Mouse (Mus musculus) natural killer cell, adult 2 months (primary cell): ENCODE measurements around the gene Agbl3.

Experiments
- DNase-seq, 2 experiments: peaks; one replicate each; pipeline ENCODE4 v3.0.0; 2022; ENCODE audit warnings: low spot score in 2 of 2

Agbl3 gene

DNA sequence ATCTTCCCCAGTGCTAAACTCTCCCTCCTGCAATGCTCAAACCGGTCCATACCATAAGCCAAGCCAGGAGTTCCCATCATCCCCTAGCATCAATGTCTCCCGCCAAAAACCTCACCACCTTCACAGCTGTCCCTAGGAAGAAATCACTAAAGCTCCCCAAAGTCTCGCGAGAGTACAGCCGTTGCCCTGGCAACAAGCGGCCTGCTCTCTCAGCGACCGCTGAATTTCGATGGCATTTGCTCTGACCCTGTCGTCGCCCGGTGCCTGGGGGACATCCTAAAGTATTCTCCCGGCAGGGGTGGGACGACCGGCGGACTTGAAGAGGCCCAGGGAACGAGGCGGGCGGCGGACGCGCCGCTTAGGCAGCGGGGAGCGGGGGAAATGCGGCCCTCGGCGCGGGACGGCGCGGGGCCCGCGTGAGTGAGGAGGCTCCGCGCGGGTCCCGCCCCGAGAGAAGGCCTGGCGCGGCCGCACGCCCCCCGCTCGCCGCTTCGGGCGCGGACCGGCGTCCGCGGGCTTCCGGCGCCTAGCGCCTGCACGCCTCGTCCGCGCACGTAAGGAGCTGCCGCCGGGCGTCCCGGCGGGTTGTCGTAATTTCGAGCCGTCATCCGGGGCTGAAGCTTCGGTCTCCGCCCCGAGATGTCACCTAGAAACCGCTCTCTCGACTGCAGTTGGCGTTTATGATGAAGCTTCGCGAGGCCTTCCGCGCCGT lies at the start of gene Agbl3:
TSS of gene Agbl3 (plus strand) at position 202 of the 712 bp plus-strand sequence.
- DNase-seq = peak; percentile 91 to 93

DNA sequence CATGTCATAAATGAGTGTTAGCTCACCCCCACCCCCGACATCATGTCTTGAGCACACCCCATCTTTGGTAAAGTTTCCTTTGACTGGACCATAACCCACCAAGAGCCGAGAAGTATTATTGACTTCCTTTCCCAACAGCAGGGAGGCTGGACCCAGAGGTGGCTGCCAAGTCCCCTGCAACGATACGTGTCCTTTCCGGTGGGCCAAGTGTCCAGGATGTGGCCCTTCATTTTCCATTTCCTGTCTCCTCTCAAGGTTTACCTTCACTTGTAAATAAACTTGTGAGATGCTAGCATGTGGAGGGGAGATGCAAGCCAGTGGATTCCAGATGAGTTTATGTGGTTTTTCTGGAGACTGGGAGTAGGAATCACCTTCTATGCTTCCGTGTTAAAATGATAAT lies 49.2 kb upstream of the Agbl3 start:
- no peak for DNase-seq

DNA sequence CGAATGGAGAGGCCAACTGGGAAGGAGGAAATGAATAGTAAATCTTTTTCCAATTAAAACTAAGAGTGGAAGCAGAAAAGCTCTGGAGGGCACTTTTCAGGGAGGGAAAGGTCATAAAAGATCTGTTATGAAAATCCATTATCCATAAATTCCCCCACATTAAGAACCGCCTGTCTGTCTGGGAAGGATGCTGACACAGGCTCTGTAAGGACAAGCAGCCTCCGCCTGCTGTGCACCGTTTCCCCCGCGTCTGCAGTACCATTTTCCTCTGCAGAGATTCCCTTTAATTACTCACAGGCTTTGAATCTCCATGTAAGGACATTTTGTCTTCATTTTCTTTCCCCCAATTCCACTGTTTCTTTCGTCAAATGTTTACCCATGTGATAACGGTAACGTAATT lies 48.7 kb upstream of the Agbl3 start:
- DNase-seq = no peak

DNA sequence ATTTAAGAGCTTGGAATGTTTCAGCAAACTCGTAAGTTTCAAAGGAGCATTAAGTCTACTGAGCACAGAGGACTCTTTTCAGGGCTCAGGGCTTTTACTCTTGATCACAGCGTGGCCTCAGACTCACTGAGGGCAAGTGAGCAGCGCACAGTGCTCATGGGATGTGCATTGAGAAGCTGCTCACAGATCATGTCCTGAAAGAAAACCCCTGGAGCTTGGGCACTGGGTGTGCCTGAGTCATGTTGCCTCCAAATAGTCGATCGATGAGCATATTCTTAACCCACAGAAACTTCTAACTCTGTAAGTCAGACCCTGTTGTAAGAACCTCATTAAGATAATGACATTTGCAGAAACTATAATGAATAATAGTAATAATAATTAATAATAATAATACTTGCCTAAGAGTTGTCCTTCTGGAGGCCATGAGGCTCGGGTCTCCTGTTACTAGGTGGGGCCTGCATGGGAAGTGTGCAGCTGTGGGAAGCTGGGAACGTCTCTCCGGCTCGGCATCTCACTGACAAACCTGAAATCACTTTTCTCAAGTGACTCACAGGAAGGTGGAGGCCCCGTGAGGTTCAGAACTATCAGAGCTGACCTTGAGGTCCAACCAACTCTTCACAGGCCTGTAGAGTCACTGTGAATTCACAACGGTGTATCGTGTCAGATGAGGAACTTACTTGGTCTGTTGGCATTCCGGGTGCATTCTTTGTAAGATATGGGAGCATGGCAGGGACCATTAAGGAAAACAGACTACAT lies 45.1 kb upstream of the Agbl3 start:
- DNase-seq = no peak

DNA sequence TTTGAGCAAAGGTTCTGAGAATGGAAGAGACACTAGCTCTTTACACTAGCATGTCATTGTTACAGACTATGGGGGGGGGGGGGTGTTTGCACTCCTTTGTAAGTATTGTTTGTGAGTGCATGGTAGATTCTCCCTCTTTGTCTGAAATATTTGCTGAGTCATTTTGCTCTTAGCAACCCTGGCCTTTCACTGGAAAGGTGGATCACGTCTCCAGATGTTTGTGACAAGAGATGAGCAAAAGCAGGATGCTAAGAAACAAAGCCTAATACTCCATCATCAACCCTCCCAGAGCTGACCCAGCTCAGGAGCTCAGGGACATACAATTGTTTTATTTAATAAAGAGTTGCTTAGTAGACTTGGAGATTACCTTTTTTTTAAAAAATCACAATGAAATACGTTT lies 43.3 kb upstream of the Agbl3 start:
- no peak for DNase-seq

DNA sequence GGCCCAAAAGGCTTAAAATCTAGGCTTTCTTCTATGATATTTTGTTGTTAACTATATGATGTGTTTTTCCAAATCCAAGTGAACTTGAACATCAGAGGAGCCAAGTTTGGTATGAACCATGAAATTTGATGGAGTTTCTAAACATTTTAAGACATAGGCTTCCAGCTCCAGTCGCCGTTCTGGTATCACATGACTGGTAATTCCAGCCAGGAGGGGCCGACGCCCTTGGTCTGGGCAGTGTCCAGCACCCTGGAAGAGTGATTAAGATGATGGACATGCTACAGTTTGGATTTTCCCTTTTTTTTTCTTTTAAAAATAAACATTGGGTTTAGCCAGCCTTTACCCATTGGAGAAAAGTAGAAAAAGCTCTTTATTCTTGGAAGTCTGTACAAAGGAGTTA lies 36.3 kb upstream of the Agbl3 start:
- no peak for DNase-seq

DNA sequence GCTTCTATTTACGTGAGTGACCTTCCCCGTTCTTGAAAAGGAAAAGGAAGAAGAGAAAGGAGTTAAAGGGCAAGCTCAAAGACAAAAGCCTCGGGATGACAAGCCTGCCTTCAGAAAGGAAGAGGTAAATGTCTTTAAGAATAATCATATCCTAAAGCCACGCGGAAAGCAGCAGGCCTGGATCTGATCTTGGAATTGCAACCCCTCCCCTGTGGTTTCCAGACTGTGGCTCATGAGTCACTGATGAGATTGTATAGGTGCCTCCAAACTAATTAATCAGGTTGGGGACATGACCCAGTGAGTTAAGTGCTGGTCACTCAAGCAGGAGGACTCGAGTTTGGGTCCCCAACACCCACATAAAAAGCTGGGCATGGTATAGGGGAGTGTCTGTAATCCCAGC lies 32.4 kb upstream of the Agbl3 start:
- no peak for DNase-seq

DNA sequence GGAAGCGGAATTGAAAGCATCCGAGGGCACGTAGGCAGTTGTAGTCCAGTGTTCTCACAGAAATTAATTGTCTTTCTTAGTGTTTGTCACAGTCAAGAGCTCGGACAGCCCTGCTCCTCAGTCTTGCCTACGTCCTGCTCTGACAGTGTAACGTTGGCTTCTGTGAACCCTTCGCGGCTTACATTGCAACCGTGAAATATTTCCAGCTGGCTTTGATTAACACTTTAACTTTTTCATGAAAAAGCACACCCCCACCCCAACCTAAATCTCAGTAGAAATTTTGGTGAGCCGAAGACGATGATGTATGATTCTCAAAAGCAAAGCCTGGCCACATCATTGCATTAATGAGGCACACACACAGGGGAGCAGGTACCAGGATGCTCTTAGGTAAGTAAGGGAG lies 31.7 kb upstream of the Agbl3 start:
- no peak for DNase-seq

DNA sequence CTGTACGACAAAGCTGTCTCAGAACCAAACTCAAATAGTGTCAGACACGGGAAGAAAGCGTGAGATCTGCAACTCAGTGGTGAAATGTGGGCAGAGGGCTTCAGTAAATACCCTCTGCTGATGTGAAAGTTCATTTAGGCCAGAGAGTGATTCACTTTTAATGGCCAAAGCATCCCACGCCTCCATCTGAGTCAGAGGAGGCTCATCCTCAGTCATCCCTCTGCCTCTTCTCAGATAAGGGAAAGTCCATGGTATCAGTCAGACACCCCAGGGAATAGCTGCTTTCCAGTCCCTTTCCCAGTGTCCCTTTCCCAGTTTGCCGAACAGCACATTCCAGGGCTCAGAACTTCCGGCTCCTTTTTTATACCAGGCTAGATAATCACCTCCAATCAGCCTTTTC lies 30.7 kb upstream of the Agbl3 start:
- DNase-seq = no peak

DNA sequence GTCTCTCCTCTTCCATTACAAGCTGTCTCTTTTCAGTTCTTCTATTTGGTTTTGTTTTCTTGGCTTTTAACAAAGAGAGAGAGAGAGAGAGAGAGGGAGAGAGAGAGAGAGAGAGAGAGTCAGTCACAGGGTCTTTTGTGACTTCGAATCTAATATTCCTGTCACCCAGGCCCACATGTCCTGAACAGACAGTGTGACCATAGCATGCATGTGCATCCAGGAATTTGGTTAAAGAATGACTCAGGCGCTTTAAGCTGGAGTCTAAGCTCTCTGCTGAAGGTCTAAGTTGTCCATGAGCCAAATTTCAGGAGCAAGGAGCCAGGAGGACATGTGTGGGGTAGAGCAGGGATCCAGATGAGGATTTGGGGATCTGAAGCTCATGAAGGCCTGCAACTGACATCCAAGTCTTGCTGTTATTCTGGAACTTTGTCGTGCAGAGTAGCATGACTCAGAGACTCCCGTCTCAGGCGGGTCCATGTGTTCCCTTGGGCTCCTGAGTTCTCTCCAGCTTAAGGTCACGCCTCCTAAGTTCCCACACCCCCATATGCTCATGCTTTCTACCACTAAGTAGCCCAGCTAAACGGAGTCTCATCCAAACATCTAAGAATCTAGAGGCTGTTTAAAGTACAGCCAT lies 29.6 kb upstream of the Agbl3 start:
- no peak for DNase-seq

DNA sequence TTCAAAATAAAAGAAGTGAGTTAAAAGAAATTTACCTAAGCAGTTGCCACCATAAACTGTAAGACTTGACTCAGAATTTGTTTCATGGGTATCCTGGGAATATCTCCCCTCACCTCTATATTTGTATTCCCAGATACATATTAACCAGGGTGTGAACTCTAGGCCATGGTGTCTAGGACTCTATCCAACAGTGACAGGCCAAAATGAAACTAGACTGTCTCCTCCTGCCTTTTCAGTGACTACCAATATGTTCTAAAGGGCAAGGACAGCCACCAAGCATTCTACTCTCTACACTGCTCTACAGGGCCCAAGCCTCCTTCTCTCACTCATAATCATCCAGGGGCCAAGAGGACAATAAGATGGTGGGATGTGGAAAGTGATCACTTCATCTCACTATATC lies 28.6 kb upstream of the Agbl3 start:
- DNase-seq = no peak

DNA sequence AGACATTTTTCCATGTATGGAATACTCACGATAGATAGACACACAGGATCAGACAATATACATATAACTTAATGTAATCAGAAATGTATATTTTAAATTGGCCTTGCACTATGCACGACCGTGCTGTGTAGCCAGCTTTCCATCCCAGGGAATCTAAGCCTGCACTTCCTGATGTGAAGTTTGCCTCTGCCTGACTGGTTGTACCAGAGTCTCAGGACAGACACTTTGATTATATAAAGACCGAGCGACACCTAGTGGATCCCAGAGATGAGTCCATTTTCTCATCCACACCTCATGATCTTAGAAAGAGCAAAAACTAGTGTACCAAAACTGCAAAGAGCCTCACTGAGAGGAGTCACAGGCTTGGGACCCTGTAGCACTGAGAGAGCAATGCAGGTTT lies 25.8 kb upstream of the Agbl3 start:
- DNase-seq = peak in 1 of 2 experiments; percentile 8

DNA sequence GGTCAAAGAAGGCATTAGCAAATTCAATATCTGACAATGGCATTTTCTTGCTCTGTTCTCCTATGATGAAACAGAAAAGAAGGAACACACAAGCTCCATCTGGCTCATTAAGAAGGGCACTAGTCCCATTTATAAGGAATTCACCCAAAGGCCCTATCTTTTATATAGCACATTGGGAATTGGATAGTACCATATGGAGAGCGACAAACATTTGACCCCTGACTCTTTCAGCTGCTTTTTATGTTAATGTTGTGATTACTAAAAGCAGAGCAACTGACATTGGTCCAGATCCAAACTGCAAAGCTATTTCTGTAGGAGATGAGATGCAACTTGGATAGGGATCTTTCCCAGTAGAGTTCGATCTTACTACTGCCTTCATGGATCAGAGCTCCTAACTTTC lies 21.9 kb upstream of the Agbl3 start:
- DNase-seq = no peak

DNA sequence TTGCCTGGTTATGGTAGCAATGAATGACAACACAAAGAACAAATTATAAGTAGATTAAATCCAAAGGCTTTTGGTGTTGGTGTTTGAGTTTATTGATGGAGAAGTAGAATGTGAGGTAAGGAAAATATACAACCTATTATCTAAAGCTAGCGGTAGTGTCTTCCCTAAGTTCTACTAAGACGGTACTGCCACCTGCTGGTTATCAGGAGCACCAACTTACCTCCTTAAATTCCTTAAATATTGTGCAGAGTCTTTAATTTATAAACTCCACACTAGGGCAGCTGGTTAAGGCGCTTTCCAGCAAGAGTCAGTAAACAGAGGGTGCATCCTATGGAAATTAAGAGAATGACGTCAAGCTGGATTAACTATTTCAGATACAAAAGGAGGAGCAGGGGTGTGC lies 20.2 kb upstream of the Agbl3 start:
- DNase-seq = peak in 1 of 2 experiments; percentile 26

DNA sequence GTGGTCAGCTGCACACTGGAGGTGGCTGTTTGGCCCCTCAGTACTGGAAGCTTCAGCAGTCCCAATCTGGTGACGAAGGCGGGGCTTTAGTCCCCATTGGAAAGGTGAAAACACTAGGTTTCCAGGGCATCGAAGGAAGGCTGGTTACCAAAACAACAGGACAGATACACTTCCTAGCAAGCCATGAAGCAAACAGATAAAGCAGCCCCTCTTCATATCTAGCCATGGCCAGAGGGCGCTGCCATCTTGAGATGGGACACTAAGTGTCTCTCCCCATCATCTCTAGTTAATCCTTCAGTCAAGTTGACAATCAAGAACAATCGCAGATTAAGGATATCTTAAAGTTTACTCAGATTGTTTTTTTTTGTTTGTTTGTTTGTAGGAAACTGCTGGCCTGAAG lies 14.5 kb upstream of the Agbl3 start:
- DNase-seq = no peak

DNA sequence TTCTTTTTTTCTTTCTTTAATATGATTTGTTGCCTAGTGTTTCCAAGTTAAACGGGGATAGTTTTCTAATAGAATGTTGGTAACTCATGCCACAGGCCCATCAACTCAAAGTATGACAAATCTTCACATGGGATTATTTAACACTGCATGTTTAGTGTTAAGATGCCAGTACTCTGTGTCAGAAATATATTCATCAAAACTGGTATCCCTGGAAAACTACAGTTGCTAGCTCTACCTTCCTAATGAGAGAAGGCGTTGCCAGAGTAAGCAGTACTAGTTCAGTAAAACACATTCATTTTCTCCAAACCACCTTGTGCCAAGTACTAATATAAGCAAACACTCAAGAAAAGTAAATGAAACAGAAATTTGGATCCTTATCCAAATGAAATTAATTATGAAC lies 10.2 kb upstream of the Agbl3 start:
- DNase-seq = no peak

DNA sequence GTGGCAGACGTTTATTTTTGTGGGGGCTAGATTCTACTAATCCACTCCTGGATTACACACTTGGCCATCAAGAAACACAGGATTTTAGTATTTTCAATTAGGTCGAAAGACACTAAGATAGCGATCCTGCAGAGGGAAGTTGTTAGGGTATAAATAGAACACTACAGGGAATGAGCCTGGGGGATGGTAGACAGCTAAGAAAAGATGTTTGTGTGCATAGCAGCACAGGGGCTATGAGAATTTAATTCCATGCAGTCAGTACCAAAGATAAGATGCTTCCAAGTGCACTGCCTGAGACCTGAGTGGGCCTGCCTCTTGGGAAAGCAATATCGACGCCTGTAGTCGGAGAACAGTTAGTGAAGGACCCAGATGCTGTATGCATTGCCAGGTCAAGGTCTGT lies 9.7 kb upstream of the Agbl3 start:
- no peak for DNase-seq

DNA sequence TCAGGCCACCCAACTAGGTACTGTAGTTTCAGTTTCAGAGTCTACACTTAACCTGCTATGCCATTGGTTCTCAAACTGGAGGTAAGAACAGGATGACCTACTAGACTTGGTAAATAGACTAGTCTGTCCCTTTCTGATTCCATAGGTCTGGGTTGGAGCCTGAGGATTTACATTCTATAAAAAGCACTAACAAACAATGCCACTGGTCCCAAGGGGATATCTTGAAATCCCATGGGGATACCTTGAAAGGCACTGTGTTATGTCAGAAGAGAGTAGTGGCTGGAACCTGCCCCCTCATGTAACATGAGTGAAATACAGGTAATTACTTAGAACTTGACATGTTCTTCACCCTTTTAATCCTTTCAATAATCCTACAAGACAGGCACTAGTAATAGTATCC lies 3.8 kb upstream of the Agbl3 start:
- DNase-seq = peak in 1 of 2 experiments; percentile 13

DNA sequence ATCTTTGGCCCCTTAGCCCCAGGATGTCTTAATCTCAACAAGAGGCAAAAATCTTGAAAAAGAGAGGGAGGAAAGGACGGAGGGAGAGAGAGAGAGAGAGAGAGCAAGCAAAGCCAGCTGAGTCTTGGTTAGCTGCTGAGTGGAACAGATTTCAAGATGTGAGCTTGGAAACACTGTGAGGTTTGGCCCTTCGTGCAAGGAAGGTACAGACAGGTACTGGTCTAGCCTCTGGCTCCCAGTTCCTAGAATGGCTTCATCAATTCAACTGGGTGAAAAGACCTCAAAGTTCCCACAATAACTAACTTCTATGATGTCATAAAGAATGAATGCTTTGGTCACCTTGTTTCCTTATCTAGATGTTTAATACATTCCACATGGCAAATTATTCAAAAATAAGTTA lies 3.1 kb upstream of the Agbl3 start:
- DNase-seq = no peak

DNA sequence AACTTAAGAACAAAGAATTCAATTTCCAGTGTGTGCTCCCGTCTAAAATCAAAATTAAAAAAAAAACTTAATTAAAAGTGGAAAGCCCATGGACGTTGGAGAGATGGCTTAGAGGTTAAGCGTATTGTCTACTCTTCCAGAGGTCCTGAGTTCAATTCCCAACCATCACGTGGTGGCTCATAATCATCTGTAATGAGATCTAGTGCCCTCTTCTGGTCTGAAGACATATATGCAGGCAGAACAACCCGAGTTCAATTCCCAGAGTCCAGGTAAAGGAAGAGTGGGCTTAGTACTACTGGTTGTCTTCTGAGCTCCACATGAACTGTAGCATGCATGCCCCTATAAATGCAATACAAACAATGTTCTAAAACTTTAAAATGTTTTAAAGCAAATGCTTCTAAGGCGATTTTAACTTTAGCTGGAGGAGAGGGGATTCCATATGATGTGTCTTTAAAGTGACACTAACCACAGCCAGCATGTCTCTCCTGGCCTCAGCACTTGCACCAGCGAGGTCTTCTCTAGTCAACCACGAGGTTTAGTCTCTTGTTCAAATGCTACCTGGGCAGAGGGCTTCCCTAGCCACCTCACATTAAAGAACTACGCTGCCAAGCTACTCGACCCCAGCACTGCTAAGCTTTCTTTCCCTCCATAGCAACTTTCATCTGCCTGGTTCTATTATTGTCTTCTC lies 2.1 kb upstream of the Agbl3 start:
- DNase-seq = no peak

DNA sequence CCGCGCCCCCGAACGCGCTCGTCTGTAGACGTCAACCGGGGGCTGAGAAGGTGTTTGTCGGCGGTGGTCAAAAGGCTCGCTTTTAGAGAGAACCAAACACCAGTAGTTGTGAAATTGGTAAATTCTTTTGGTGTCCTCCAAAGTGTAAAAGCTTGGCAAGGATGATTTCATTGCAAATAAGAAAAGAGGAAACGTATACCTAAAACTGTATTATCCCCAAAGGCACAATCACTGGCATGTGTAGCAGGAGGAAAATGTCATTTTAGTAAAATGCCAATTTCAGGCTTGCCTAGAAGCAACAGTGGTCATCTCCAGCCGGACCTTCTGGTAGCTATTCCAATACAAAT lies 684 bp downstream of the Agbl3 start:
- no peak for DNase-seq

DNA sequence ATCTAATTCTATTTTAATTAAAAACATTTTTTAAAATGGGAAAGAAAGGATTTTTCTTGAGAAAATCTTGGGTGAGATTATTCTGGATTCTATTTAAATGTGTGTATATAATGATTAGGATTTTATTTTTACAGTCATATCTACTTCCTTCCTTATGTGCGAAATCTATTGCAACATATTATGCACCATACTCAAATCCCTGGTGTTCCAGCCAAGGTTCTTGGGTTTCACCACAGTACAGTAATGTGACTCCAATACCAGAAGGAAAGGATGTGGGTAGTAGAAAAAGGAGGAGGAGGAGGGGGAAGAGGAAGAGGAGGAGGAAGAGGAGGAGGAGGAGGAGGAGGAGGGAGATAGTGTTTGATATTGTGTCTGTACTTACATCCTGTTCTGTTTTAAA lies 2.3 kb downstream of the Agbl3 start:
- DNase-seq = no peak

DNA sequence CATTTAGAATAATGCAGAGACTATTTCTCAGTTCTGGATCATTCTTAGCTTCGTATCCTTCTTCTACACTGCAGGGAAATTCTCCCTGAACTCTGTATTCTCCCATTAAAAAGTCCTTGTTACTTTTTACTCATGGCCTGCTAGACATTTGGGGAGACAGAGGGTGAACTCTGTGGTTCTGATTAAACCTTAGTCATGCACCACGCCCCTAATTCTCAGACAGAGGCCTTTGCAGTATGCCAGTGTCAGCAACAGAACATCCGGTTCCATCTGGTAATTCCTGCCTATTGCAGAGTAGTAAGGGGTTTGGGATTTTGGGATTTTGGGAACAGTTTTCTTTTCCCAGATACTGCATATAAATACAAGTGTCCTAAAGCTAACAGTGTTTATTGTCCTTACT lies 16.6 kb downstream of the Agbl3 start:
- DNase-seq = no peak
